Mouse (Mus musculus) heart, postnatal 14 days (tissue): Measurements from ENCODE around the gene Fosl2. TPM values are rescaled to one million over a fixed set of nuclear protein-coding genes. Genes with fewer than 3 reads are reported as not detected.
"Not testable (repeated sequence)": the region's sequence is repeated elsewhere in the genome, so short reads cannot be mapped to it uniquely, and the experiment has no call there.

Experiments used
- DNase-seq, 2 experiments: peaks; one replicate each; pipeline ENCODE4 v3.0.0; 2021 to 2022
- intact Hi-C: fragments of 180-260 bp; cut with DNase I; formaldehyde crosslinking; loops from one replicate; pipeline ENCODE4 v1.15.1; 2025
- total RNA-seq, 2 experiments: library from RNA; stranded (reverse); gene quantifications; 2 replicates each; pipeline ENCODE4 v1.2.3; 2021

Gene Fosl2
- total RNA-seq, 2 experiments from 2014 or later: 32.4 to 36.3 TPM

DNA sequence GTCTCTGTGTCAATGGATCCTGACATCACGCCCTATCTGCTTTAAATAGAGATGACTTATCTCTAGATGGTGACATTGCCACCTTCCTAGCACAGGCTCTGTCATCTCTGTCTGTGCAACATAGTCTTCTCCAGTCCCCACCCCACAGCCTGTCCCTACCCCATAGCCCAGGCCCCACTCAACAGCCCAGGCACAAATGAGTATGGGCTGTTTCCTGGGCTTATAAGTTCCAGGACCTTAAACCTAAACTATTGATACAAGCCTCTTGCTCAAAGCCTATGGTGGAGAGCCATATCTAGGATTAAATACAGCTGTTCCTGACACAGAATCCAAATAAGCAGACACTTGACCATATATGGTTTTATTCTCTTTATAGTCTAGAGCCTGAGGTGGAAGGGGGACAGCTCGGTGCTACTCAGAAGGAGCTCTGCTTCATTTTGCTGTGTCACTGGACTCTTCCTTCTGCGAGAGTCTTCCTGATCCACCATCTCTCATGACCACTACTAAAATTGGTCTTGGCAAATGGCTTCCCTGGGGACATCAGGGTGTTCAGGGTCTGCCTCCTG is 28.0 kb downstream of the Fosl2 start:
- DNase-seq: no peak
- intact Hi-C loops: no loop called here

DNA sequence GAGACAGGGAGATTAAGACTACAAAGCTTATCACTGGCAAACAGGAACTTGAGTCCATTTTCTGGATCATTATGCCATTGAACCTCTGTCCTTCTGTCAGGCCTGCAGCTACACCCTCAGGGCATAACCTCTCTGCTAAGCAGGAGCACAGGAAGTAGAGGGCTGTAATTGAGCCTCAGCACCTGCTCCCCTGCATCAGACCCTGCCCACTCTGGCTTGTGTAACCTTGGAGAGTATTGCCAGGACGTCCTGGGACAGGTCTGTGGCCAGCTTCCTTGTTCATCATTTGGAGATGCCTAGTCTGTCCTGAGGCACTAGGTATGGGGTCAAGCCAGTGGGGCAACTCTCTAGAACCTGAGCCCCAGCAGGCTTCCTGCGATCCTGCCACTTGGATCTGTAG is 36.6 kb downstream of the Fosl2 start:
- intact Hi-C loops: no loop called here
- no peak for DNase-seq

DNA sequence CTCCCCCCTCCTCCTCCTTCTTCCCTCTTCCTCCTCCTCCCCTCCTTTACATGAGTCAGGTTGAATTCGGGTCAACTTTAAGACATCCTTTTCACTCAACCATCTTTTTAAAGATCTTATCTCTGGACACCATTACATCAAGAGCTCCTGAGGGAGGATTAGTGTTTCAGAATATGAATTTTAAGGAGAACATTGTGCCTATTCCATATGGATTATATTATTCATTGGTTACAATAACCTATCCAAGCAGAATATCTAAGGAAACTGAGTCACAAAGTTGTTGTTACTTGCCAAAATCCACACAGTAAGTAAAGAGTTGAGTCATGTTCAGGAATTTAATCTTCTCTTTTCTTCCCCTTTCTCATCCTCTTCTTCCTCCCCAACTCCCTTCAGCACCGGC is 41.2 kb downstream of the Fosl2 start:
- intact Hi-C loops: no loop called here
- no peak for DNase-seq

DNA sequence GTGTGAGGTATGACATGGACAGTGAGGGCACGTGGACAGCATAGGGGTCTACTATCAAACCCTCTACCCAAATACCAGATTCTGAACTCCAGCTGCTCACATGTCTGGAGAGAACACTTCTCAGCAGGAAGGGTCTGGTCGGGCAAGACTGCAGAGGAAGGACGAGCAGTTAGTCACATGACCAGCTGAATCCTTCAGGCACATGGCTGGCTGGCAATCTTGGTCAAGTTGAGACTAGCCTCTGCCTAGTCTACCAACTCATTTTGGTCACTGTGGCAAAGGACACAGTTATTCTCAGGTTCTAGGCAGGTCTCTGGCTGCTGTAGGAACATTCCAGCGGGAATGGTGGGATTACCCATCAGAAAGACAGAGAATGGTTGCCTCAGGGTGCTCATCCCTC is 42.1 kb downstream of the Fosl2 start:
- DNase-seq: no peak
- intact Hi-C loops: no loop called here

DNA sequence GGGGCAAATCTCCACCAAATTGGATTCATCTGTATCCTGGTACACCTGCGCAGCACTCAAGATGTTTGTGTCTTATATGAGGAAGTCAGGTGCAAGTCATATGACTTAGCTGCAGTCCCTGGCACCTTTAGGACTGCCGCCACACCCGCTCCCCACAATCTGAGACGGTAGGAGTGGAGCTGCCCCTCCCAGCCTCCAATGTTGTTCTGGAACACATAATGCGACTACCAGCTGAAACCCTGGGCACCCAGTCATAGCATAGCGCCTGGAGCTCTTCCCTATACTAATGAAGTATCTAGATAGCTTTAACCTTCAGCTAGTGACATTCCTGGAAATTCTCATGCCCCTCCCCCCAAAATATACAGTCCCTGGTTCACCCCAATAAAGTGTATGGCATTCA is 43.1 kb downstream of the Fosl2 start:
- intact Hi-C loops, DNase-seq: not testable (repeated sequence)

DNA sequence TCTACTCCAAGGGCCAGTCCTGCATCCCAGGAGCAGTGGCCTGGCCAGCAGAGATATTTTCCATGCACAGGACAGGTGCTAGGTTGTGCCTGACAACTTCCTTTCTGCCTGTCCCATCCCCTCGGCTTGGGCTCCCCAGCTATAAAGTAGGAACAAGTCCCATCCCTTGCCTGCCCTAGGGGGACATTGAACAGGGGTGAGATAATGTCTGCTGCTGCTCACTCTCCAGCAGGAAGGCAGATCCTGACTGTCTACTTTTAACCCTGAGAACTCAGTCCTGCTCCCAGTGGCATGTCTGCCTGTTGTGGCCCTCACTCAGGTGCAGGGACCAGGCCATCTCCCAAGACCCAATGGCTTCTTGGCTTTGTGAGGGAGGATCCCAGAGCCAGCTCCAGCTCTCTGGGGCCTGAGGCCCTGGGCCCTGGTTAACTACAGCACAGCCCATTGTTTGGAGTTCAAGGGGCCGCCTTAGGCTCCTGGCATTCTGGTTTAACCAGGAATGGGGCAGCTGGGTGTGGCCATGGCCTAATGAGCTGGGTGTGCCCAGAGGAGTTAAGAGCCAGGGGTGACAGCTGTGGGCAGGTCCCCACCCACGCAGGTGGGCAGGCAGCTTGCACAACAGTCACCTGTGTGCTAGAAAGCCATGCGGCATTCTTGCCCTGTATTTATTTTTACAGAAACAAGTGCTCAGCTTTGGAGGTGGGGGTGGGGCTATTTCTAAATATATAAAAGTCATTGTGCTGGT is 47.5 kb downstream of the Fosl2 start:
- intact Hi-C loops: no loop called here
- no peak for DNase-seq

DNA sequence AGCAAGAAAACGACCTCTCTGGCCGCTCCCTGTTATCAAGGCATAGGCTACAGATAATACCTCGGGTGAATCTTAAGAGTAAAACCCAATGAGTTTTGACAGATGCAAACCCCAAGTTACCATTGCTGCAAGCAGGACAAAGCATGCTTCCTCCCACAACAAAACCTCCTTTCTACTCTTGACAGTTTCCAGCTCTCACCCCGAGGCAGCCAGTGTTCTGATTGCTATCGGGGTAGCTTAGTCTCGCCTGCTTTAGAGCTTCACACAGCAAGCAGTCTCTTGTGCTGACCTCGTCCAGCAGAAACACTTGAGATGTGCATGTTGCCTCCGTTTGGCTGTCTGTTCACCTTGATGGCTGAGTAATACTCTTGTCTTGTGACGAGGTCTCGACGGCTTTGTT is 52.1 kb downstream of the Fosl2 start:
- intact Hi-C loops: no loop called here
- DNase-seq: no peak

DNA sequence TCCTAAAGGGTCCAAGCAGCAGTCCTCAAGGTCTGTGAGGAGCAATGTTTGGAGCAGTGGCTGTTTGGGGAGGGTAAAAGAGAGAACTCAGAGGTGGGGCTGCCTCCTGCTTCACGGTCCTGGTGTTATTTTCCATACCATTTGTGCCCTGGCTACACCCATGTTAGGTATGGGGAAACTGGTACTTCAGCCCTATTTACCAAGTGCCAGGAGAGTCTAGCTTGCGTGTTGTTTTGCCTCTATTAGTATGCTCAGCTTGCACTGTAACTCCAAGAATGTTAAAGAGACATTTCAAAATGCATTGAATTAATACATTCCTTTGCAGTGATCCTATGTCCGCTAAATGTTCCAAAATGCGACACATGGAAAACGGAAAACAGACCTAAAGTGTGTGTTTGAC is 55.7 kb downstream of the Fosl2 start:
- DNase-seq: no peak
- intact Hi-C loops: loop anchor here (10.0 kb wide), 1 partner anchor 596 kb away; the partner anchor contains the start of gene Mrpl33

DNA sequence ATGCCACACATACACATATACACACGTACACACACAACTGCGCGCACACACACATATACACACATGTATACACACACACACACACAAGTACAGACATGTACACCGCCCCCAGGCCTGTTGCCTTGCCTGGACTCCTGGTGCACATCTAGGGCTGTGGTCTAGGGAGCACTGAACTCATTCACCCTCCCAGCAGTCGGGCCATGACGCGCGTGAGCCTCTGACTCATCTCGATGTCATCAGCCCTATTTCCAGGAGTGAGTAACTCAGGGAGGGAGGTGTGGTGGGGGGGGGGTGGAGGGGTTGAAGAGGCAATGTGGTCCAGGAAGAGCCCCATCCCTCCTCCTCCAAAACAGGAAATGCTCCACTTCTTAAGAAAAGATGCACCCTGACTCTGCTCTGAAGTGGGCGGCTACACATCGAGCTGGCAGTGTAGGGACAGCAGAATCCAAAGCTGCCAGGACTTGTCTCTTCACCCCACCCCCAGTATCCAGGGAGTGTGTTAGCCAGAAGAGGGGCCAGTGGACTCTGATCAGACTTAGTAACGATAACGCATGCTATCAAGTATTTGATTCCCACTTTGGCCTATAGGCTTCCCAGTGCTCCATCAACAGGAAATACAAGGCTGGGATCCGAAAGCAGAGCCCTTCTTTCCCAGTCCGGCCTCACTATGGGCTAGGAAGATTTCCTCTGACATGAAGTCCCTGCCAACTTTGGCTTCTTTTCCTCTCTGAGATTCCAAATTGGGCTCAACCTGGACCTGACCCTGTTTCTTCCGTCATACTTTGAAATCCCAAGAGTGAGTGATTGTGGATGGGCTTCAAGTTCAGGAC is 56.6 kb downstream of the Fosl2 start:
- DNase-seq: peak in 1 of 2 experiments; percentile 27
- intact Hi-C loops: loop anchor here (10.0 kb wide), 1 partner anchor 597 kb away; the partner anchor contains the start of gene Mrpl33

DNA sequence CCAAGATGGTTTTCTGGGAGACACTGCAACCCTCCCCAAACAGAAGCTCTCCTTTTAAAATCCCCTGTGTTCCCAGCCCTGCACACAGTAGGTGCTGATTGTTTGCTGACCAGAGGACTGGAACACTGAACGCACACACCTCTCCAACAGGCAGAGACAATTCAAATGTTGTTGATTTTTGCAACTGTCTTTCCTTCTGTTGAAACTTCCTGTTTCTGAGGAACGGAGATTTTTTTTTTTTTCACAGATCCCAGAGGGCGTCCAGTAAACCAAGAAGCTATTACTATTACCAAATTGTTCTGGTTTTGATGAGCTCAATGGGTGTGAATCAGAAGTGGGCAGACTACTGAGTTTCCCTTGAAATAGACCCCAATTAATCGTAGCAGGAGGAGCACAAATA is 58.6 kb downstream of the Fosl2 start:
- no peak for DNase-seq
- intact Hi-C loops: loop anchor here (10.0 kb wide), 1 partner anchor 599 kb away; the partner anchor contains the start of gene Mrpl33

DNA sequence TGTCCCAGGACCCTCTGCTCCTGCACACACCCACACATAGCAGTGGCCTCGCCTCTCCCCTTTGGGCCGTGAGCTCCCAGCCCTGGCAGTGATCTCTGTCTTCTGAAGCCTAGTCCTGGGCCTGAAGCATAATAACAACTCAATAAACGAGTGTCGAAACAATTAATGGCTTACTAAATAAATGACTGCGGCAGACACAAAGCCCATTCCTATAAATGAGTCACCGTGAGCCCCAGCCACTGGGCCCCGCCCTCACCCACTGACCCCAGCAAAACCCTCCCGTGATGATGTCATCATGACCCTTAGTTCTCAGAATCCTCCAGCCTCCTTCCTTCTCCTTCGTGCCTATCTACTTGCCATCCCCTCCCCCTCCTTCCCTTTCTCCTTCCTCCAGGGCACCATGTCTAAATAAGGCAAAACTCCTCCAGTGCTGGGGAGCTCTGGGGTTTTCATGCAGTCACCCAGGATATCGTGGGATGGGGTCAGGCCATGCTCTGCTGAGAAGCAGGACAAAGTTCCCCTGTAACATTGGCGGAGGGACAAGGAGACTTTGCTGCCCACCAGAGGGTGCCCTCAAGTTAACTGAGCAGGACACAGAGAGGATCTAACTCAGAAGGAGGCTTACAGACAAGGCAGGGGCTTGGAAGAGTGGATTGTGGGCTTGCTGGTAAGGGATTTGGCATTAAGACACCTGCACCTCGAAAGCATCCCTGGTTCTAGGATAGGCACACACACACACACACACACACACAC is 60.4 kb downstream of the Fosl2 start:
- intact Hi-C loops: loop anchor here (2.0 to 10.0 kb wide), 3 partner anchors 53 to 601 kb away; partner anchors contain the start of genes Babam2, Mrpl33 and Rbks
- DNase-seq: no peak

DNA sequence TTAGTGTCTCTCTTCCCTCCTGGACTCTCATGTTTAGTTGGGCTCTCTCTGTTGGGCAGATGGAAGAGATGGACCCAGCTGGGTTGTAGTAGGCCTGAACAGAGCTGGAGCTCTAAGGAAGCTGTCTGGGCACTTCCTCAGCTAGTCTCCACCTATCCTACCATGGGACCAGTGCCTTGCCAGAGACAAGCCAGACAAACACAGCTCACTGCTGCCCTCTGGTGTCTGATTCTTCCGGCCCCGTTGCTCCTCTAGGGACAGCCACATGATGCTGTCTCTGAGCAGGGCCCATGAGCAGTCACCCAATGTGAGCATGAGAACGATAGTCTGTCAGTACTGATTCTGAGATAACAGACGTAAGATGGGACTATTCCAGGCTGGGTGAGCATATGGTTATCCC is 62.1 kb downstream of the Fosl2 start:
- intact Hi-C loops: loop anchor here (1.0 to 10.0 kb wide), 5 partner anchors 55 to 634 kb away; partner anchors contain the start of genes Babam2, Mrpl33 and Rbks

DNA sequence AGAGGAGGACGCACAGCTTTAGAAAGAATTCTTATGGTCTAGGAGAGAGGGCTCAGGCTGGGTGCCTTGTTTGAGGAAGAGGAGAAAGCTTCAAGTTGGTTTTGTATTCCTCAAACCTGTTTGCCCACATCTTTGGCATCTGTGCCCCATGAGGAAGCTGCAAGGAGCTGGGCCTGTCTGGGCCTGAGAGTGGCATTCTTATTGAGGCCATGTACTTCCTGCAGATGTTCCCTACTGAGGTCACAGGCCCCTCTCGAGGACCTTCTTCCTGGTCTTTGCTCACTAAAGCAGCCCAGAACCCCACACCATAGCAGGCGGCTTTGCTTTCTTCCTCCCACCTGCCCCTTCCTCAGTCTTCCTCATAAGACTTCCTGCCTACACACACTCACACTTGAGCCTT is 63.5 kb downstream of the Fosl2 start:
- intact Hi-C loops: loop anchor here (2.0 to 10.0 kb wide), 3 partner anchors 272 to 604 kb away; partner anchors contain the start of genes Babam2, Mrpl33 and Rbks
- no peak for DNase-seq

More for the DNA sequence above, 62.1 kb downstream of the Fosl2 start:
- peak; percentile 92 to 98 for DNase-seq

DNA sequence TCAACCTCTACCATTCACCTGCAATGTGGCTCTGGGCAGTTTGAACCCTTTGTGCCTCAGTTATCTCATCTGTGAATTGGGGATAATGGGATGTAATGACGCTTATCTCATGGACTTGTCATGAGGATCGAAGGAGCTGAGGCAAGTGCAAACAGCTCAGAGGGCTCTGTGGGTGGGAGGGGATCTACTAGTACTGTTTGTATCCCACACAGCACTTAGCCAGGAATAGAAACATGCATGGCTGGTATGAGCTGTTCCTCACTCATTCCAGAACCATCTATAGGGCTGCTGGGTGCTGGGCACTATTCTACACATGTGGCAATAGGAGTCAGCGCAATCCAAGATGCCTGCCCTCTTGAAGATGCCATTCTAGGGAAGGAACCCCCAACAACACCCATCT is 64.0 kb downstream of the Fosl2 start:
- DNase-seq: no peak
- intact Hi-C loops: loop anchor here (2.0 to 10.0 kb wide), 3 partner anchors 273 to 605 kb away; partner anchors contain the start of genes Babam2, Mrpl33 and Rbks

DNA sequence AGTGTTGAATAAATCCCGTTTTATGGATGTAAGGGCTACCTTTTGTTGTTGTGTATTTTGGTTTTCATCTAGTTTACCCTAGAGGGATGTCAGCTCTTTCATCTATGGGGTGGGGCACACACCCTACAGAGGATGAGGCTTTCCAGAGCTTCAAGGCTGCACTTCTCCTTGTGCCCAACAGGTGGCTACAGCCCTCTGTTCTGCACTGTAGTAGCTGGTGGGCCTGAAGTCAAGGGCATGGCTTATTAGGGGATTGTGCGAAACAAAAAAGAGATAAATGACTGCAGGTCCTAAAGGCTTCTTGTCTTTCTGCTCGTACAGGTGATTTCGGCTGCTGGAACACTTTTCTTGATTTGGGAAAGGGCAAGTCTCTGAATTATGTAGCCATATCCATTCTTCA is 69.1 kb downstream of the Fosl2 start:
- intact Hi-C loops: loop anchor here (10.0 kb wide), 1 partner anchor 150 kb away; no protein-coding TSS in a partner anchor
- no peak for DNase-seq

DNA sequence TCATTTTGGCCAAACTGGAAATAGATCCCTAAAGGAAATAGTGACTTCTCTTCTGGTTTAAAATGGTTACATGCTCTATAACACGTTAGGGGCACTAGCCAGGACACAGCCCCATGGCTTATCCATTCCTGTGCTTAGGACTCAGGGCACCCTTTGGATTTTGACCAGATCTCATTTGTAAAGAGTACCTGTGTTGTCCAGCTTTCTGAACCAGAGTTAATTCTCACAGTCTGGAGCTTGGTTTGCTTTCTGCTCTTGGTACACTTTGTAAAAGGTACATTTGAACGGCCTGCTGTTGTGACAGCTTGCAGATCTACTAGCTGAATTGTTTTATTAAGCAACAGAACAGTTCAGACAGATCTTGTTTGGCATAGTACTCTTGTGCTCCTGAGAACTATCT is 71.1 kb downstream of the Fosl2 start:
- intact Hi-C loops: loop anchor here (2.0 to 10.0 kb wide), 2 partner anchors 152 to 314 kb away; no protein-coding TSS in a partner anchor
- no peak for DNase-seq
